Mouse (Mus musculus) ES-Bruce4 (cell line): Measurements from ENCODE around the gene Srpk1. TPM values are rescaled to one million over a fixed set of nuclear protein-coding genes. Genes with fewer than 3 reads are reported as not detected.

Source experiments
- H3K27ac ChIP-seq: 2 replicates; pipeline ENCODE4 v1.5.1; 2012; ENCODE audit warnings: low read length, inconsistent platforms; ENCODE audit not compliant: insufficient read depth
- H3K27me3 ChIP-seq: 2 replicates; pipeline ENCODE4 v1.6.1; 2012; ENCODE audit warnings: mild to moderate bottlenecking, low read length, inconsistent platforms; ENCODE audit not compliant: control insufficient read depth, poor library complexity, insufficient read depth, severe bottlenecking
- H3K36me3 ChIP-seq: 2 replicates; pipeline ENCODE4 v1.6.1; 2012; ENCODE audit warnings: inconsistent platforms, mild to moderate bottlenecking, low read length, moderate library complexity; ENCODE audit not compliant: control insufficient read depth, poor library complexity, insufficient read depth, severe bottlenecking
- H3K4me1 ChIP-seq: one replicate; pipeline ENCODE4 v1.8.1; 2011; ENCODE audit warnings: low read length; ENCODE audit not compliant: control insufficient read depth, insufficient read depth
- H3K4me3 ChIP-seq: 2 replicates; pipeline ENCODE4 v1.5.1; 2011; ENCODE audit warnings: low read depth, mild to moderate bottlenecking, low read length
- H3K9ac ChIP-seq: 2 replicates; pipeline ENCODE4 v1.6.1; 2012; ENCODE audit warnings: low read depth, mild to moderate bottlenecking, inconsistent platforms; ENCODE audit not compliant: poor library complexity, severe bottlenecking
- H3K9me3 ChIP-seq: replicated peaks from 2 replicates; pipeline ENCODE4 v1.6.1; 2012; ENCODE audit warnings: mild to moderate bottlenecking, low read length, inconsistent platforms; ENCODE audit not compliant: control insufficient read depth, poor library complexity, insufficient read depth, severe bottlenecking
- CTCF ChIP-seq: IDR thresholded peaks from one replicate; pipeline ENCODE4 v1.8.1; 2011; ENCODE audit warnings: low read depth, low read length
- EP300 ChIP-seq: IDR thresholded peaks from 2 replicates; pipeline ENCODE4 v1.6.1; 2011; ENCODE audit warnings: low read depth, low read length; ENCODE audit not compliant: insufficient read depth
- POLR2A ChIP-seq: IDR thresholded peaks from one replicate; pipeline ENCODE4 v1.8.1; 2011; ENCODE audit warnings: low read length; ENCODE audit not compliant: insufficient read depth
- polyA plus RNA-seq: library from polyadenylated mRNA; stranded (reverse); fragments of >200 nt; gene quantifications from 2 replicates; pipeline ENCODE4 v1.2.4, GENCODE M21; 2011; ENCODE audit warnings: low read depth; ENCODE audit not compliant: missing spikeins, insufficient read depth, insufficient read length

The Srpk1 gene
- polyA plus RNA-seq, 1 experiment, result 244 TPM

DNA sequence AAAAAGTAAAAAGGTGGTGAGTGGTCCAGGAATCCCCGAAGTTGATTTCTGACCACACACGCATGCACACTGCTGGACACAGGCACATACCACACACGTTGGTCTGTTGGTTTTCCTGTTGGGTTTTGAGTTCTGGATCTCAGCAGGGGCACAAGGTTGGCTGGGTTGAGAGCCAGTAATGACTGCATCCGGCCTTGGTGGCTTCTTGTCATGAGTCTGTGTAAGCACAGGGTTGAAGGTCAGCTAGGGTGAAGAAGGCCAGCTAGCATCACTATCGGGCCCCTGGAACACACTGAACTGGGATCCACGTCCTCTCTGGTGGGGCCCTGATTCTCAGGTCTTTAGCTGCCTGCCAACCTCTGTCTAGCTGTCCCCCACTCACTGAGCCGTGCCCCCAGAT, 50.0 kb downstream of the Srpk1 start:
- Histone ChIP-seq H3K9me3 (no peaks in the 10 kb centered on the region), H3K4me1 (peaks cover 1% of the 10 kb centered on the region), H3K27ac (no peak overlapping the region), H3K4me3 (no peak overlapping the region), H3K36me3 (no peaks in the 10 kb centered on the region), H3K27me3 (no peaks in the 10 kb centered on the region), H3K9ac (no peak overlapping the region)
- no peak for TF ChIP-seq CTCF

DNA sequence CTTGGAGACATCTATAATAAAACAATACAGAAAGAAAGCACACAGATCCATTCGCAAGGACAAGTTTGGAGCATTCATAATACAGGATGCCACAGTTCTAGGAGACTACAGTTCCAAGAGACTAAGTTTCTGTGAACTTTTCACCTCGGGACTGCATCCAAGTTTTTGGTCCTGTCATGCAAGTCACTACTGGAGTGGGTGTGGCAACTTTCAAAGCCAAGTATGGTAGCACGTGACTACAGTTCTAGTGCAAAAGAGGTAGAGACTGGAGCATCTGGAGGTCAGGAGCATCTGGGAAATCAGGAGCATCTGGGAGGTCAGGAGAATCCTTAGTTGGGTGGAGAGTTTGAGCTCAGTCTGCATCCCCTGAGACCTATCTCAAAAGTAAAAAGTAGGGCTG, 50.6 kb downstream of the Srpk1 start:
- H3K27me3 ChIP-seq, result no peaks in the 10 kb centered on the region
- no peaks in the 10 kb centered on the region for H3K9me3 ChIP-seq

DNA sequence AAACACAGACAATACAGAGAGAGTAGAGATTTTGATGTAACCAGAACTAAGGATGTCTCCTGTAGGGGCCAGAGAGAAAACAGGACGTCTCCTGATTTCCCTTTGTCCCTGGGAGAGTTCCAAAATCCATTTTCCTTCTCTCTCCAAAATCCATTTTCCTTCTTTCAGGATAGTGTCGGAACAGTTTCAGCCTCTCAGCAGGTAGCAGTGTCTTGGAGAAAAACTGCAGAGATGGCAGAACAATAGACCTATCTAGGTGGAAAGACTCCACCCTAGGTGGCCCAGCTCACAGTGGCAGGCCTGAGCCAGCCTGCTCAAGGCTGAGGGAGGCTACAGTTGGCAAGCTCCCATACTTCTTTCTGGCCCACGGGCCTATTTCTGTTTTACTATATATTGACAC, 55.0 kb downstream of the Srpk1 start:
- H3K4me1 ChIP-seq, result peaks cover 1% of the 10 kb centered on the region

More for the DNA sequence above, 50.6 kb downstream of the Srpk1 start:
- H3K36me3 ChIP-seq, result no peaks in the 10 kb centered on the region
- no peak overlapping the region for H3K4me3 ChIP-seq
- TF ChIP-seq POLR2A (no peak), EP300 (no peak), CTCF (no peak)
- no peak overlapping the region for H3K9ac ChIP-seq
- H3K4me1 ChIP-seq, result peaks cover 1% of the 10 kb centered on the region
- no peak overlapping the region for H3K27ac ChIP-seq

DNA sequence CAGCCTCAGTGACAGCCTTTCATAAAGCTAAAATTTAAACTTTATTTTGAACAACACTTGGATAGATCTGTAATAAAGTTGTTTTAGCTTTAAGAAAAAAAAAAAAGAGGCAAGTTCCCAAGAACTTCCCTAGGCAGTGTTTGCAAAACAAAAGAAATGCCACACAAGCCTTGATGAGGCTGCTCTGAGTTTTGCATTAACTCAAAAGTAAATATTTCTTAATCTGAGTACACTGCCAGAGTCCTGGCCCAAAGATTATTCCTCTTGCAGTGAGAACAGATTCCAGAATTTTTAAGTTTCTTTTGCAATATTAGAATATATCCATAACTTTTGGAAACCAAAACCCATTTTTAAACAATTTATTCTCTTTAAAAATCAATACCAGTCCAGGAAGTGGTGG, 57.3 kb downstream of the Srpk1 start:
- H3K4me1 ChIP-seq, result peaks cover 1% of the 10 kb centered on the region
- no peak overlapping the region for H3K9ac ChIP-seq
- no peak overlapping the region for H3K4me3 ChIP-seq
- no peaks in the 10 kb centered on the region for H3K9me3 ChIP-seq
- no peak overlapping the region for H3K27ac ChIP-seq
- no peak for TF ChIP-seq EP300
- TF ChIP-seq POLR2A, result no peak
- no peak for TF ChIP-seq CTCF
- H3K36me3 ChIP-seq, result no peaks in the 10 kb centered on the region
- no peaks in the 10 kb centered on the region for H3K27me3 ChIP-seq

More for the DNA sequence above, 55.0 kb downstream of the Srpk1 start:
- no peak overlapping the region for H3K4me3 ChIP-seq
- no peak overlapping the region for H3K9ac ChIP-seq
- no peaks in the 10 kb centered on the region for H3K9me3 ChIP-seq
- no peak for TF ChIP-seq POLR2A
- TF ChIP-seq CTCF, result no peak
- peak overlapping the region; percentile 64 for H3K27ac ChIP-seq
- no peaks in the 10 kb centered on the region for H3K27me3 ChIP-seq
- H3K36me3 ChIP-seq, result no peaks in the 10 kb centered on the region

DNA sequence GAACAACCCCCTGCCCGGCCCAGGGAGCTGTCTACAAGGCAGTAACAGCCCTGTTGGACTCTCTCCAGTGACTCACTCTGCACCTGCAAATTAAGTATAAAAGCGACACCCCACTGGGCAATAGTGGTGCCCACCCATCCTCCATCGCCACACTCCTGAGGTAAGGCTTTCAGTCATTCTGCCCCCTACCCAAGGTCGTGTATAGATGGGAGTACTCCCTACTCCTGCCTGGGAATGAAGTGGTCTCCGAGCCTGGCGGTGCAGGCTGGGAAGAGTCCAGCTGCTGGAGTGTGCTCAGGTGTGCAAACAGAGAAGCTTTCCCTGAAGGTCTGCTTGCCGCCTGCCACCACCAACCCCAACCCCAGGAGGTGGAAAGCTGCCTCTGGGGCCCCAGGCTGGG, 60.9 kb downstream of the Srpk1 start:
- Histone ChIP-seq H3K36me3 (no peaks in the 10 kb centered on the region), H3K9ac (no peak overlapping the region), H3K27ac (no peak overlapping the region), H3K4me1 (peaks cover under 1% of the 10 kb centered on the region), H3K4me3 (no peak overlapping the region), H3K27me3 (no peaks in the 10 kb centered on the region), H3K9me3 (no peaks in the 10 kb centered on the region)
- no peak for TF ChIP-seq EP300
- TF ChIP-seq POLR2A, result no peak
- TF ChIP-seq CTCF, result no peak

DNA sequence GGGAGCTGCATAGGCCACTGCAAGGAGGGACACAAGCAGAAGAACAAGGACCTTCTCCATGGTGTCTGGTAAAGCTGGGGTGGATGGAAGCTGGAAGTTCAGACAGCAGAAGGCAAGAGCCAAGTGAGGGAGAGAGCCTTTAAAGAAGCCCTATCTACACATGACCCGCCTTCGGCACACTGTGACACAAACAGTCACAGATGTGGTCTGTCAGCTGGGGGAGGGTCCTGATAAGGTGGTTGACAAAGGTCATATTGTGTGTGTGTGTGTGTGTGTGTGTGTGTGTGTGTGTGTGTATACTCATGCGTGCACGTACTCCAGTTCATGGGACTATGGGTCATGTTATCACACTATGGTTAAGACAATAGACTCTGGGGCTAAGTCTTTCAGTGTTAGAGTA, 61.9 kb downstream of the Srpk1 start, which contains the start of gene Clps:
Clps (minus strand) TSS at position 169 of the 400 bp plus-strand sequence.
- no peak for TF ChIP-seq CTCF
- no peak for TF ChIP-seq EP300
- no peak for TF ChIP-seq POLR2A
- Histone ChIP-seq H3K4me1 (peaks cover 3% of the 10 kb centered on the region), H3K36me3 (no peaks in the 10 kb centered on the region), H3K27me3 (no peaks in the 10 kb centered on the region), H3K27ac (no peak within 1 kb of the TSS), H3K9me3 (no peaks in the 10 kb centered on the region), H3K4me3 (no peak within 1 kb of the TSS), H3K9ac (no peak within 1 kb of the TSS)
